Mouse (Mus musculus) MEL (cell line): ENCODE results near the gene Med8. TPM values are rescaled to one million over a fixed set of nuclear protein-coding genes. Genes with fewer than 3 reads are reported as not detected.

Experiments used
- DNase-seq: peaks from one replicate; pipeline ENCODE4 v3.0.0; 2011; ENCODE audit warnings: low read depth, low spot score
- H3K27ac ChIP-seq: 2 replicates; pipeline ENCODE4 v1.5.1; 2012; ENCODE audit warnings: low read depth, mild to moderate bottlenecking, control low read depth, low read length, moderate library complexity; ENCODE audit not compliant: control insufficient read depth
- H3K27me3 ChIP-seq, 2 experiments: fragments of 150-350 bp in 1 of 2; sonication (generic) in 1 of 2; 2 replicates each; pipeline ENCODE4 v1.6.1; 2012; ENCODE audit warnings: low read length in 2 of 2, mild to moderate bottlenecking in 2 of 2, improper control_type of control experiment in 1 of 2, moderate library complexity in 1 of 2; ENCODE audit not compliant: insufficient read depth in 2 of 2, control insufficient read depth in 1 of 2
- H3K36me3 ChIP-seq, 2 experiments: 2 replicates each; pipeline ENCODE4 v1.6.1; 2012 to 2014; ENCODE audit warnings: low read length in 2 of 2, improper control_type of control experiment in 1 of 2, inconsistent platforms in 1 of 2, mild to moderate bottlenecking in 1 of 2; ENCODE audit not compliant: insufficient read depth in 2 of 2, control insufficient read depth in 1 of 2
- H3K4me1 ChIP-seq, 2 experiments: fragments of 150-350 bp in 1 of 2; sonication (generic) in 1 of 2; 2 replicates each; pipeline ENCODE4 v1.6.1; 2012; ENCODE audit warnings: low read length in 2 of 2, improper control_type of control experiment in 1 of 2, mild to moderate bottlenecking in 1 of 2; ENCODE audit not compliant: insufficient read depth in 2 of 2, control insufficient read depth in 1 of 2
- H3K4me3 ChIP-seq, 2 experiments: fragments of 150-350 bp in 1 of 2; sonication (generic) in 1 of 2; 2 replicates each; pipeline ENCODE4 v1.5.1; 2012; ENCODE audit warnings: low read depth in 2 of 2, low read length in 2 of 2, mild to moderate bottlenecking in 2 of 2, moderate library complexity in 2 of 2, control low read depth in 1 of 2, improper control_type of control experiment in 1 of 2; ENCODE audit not compliant: control insufficient read depth in 1 of 2, insufficient read depth in 1 of 2
- H3K79me2 ChIP-seq: 2 replicates; pipeline ENCODE4 v1.6.1; 2012; ENCODE audit warnings: mild to moderate bottlenecking, low read length, moderate library complexity; ENCODE audit not compliant: control insufficient read depth, poor library complexity, insufficient read depth
- H3K9ac ChIP-seq: 2 replicates; pipeline ENCODE4 v1.6.1; 2012; ENCODE audit warnings: low read depth, mild to moderate bottlenecking, control low read depth, low read length, moderate library complexity; ENCODE audit not compliant: control insufficient read depth, poor library complexity, severe bottlenecking
- H3K9me3 ChIP-seq: fragments of 150-350 bp; sonication (generic); replicated peaks from 2 replicates; pipeline ENCODE4 v1.6.1; 2012; ENCODE audit warnings: mild to moderate bottlenecking, low read length, improper control_type of control experiment, moderate library complexity; ENCODE audit not compliant: insufficient read depth
- BHLHE40 ChIP-seq: IDR thresholded peaks from 2 replicates; pipeline ENCODE4 v1.6.1; 2012; ENCODE audit warnings: low read depth, mild to moderate bottlenecking, inconsistent platforms, low read length, improper control_type of control experiment, borderline replicate concordance
- CHD1 ChIP-seq: IDR thresholded peaks from 2 replicates; pipeline ENCODE4 v1.6.1; 2012; ENCODE audit warnings: low read depth, mild to moderate bottlenecking, inconsistent platforms, low read length, improper control_type of control experiment
- CHD2 ChIP-seq: IDR thresholded peaks from 2 replicates; pipeline ENCODE4 v1.6.1; 2011; ENCODE audit warnings: low read length, improper control_type of control experiment
- E2F4 ChIP-seq: IDR thresholded peaks from 2 replicates; pipeline ENCODE4 v1.6.1; 2011; ENCODE audit warnings: low read depth, low read length, improper control_type of control experiment, borderline replicate concordance
- ETS1 ChIP-seq: IDR thresholded peaks from 2 replicates; pipeline ENCODE4 v1.6.1; 2012; ENCODE audit warnings: low read depth, mild to moderate bottlenecking, inconsistent platforms, low read length, improper control_type of control experiment, moderate library complexity
- GABPA ChIP-seq: IDR thresholded peaks from 2 replicates; pipeline ENCODE4 v1.6.1; 2012; ENCODE audit warnings: low read depth, mild to moderate bottlenecking, inconsistent platforms, low read length, improper control_type of control experiment, moderate library complexity
- GATA1 ChIP-seq: IDR thresholded peaks from 2 replicates; pipeline ENCODE4 v1.6.1; 2011; ENCODE audit warnings: low read depth, low read length, improper control_type of control experiment
- JUND ChIP-seq: IDR thresholded peaks from 2 replicates; pipeline ENCODE4 v1.6.1; 2011; ENCODE audit warnings: low read depth, mild to moderate bottlenecking, improper control_type of control experiment, low read length
- KAT2A ChIP-seq: conservative IDR thresholded peaks from 2 replicates; pipeline ENCODE4 v1.6.1; 2012; ENCODE audit warnings: low read depth, low read length, improper control_type of control experiment, inconsistent platforms
- MAX ChIP-seq: IDR thresholded peaks from 2 replicates; pipeline ENCODE4 v1.6.1; 2011; ENCODE audit warnings: low read length, improper control_type of control experiment
- MAZ ChIP-seq: IDR thresholded peaks from 2 replicates; pipeline ENCODE4 v1.6.1; 2012; ENCODE audit warnings: low read depth, mild to moderate bottlenecking, inconsistent platforms, low read length, improper control_type of control experiment
- MXI1 ChIP-seq: IDR thresholded peaks from 2 replicates; pipeline ENCODE4 v1.6.1; 2011; ENCODE audit warnings: mild to moderate bottlenecking, low read depth, low read length, improper control_type of control experiment
- MYB ChIP-seq: IDR thresholded peaks from 2 replicates; pipeline ENCODE4 v1.6.1; 2011; ENCODE audit warnings: mild to moderate bottlenecking, low read depth, low read length, improper control_type of control experiment
- MYC ChIP-seq: IDR thresholded peaks from 2 replicates; pipeline ENCODE4 v1.6.1; 2011; ENCODE audit warnings: low read depth, mild to moderate bottlenecking, low read length, improper control_type of control experiment, moderate library complexity
- NELFE ChIP-seq: IDR thresholded peaks from 2 replicates; pipeline ENCODE4 v1.6.1; 2011; ENCODE audit warnings: low read depth, low read length, improper control_type of control experiment
- NRF1 ChIP-seq: IDR thresholded peaks from 2 replicates; pipeline ENCODE4 v1.6.1; 2014; ENCODE audit warnings: low read depth, mild to moderate bottlenecking, inconsistent platforms, low read length, improper control_type of control experiment, moderate library complexity; ENCODE audit not compliant: poor library complexity, insufficient read depth, severe bottlenecking
- POLR2A ChIP-seq, 2 experiments: IDR thresholded peaks; 2 replicates each; pipeline ENCODE4 v1.6.1; 2011 to 2012; ENCODE audit warnings: low read length in 2 of 2, mild to moderate bottlenecking in 2 of 2, control low read depth in 1 of 2, improper control_type of control experiment in 1 of 2, low read depth in 1 of 2, moderate library complexity in 1 of 2; ENCODE audit not compliant: control insufficient read depth in 1 of 2, insufficient read depth in 1 of 2, poor library complexity in 1 of 2
- POLR2AphosphoS2 ChIP-seq: IDR thresholded peaks from 2 replicates; pipeline ENCODE4 v1.6.1; 2011; ENCODE audit warnings: low read length, improper control_type of control experiment
- POLR2AphosphoS5 ChIP-seq: IDR thresholded peaks from 2 replicates; pipeline ENCODE4 v1.6.1; 2012; ENCODE audit warnings: low read depth, borderline replicate concordance, mild to moderate bottlenecking, inconsistent platforms, low read length, moderate library complexity, mixed read lengths
- RAD21 ChIP-seq: IDR thresholded peaks from 2 replicates; pipeline ENCODE4 v1.6.1; 2011; ENCODE audit warnings: mild to moderate bottlenecking, low read depth, low read length, improper control_type of control experiment
- RCOR1 ChIP-seq: IDR thresholded peaks from 2 replicates; pipeline ENCODE4 v1.6.1; 2012; ENCODE audit warnings: low read depth, mild to moderate bottlenecking, inconsistent platforms, low read length, improper control_type of control experiment
- SIN3A ChIP-seq: IDR thresholded peaks from 2 replicates; pipeline ENCODE4 v1.6.1; 2012; ENCODE audit warnings: low read length, improper control_type of control experiment, inconsistent platforms
- TAL1 ChIP-seq: IDR thresholded peaks from 2 replicates; pipeline ENCODE4 v1.6.1; 2012; ENCODE audit warnings: mild to moderate bottlenecking, inconsistent platforms, low read length, moderate library complexity, mixed read lengths
- TBP ChIP-seq: IDR thresholded peaks from 2 replicates; pipeline ENCODE4 v1.8.0; 2011; ENCODE audit warnings: low read depth, low read length, improper control_type of control experiment
- UBTF ChIP-seq: IDR thresholded peaks from 2 replicates; pipeline ENCODE4 v1.6.1; 2012; ENCODE audit warnings: low read depth, mild to moderate bottlenecking, inconsistent platforms, low read length, improper control_type of control experiment, moderate library complexity, borderline replicate concordance; ENCODE audit not compliant: insufficient read depth
- USF1 ChIP-seq: IDR thresholded peaks from 2 replicates; pipeline ENCODE4 v1.6.1; 2014; ENCODE audit warnings: low read depth, mild to moderate bottlenecking, inconsistent platforms, low read length, improper control_type of control experiment, moderate library complexity
- USF2 ChIP-seq, 2 experiments: IDR thresholded peaks; 2 replicates each; pipeline ENCODE4 v1.6.1; 2011 to 2012; ENCODE audit warnings: improper control_type of control experiment in 2 of 2, low read length in 2 of 2, borderline replicate concordance in 1 of 2, inconsistent platforms in 1 of 2, low read depth in 1 of 2, mild to moderate bottlenecking in 1 of 2; ENCODE audit not compliant: insufficient read depth in 1 of 2
- ZMIZ1 ChIP-seq: IDR thresholded peaks from 2 replicates; pipeline ENCODE4 v1.6.1; 2012; ENCODE audit warnings: low read depth, mild to moderate bottlenecking, inconsistent platforms, low read length, improper control_type of control experiment, moderate library complexity
- ZNF384 ChIP-seq: IDR thresholded peaks from 2 replicates; pipeline ENCODE4 v1.6.1; 2012; ENCODE audit warnings: low read depth, mild to moderate bottlenecking, inconsistent platforms, low read length, improper control_type of control experiment
- polyA plus RNA-seq, 2 experiments: library from polyadenylated mRNA; stranded (reverse) in 1 of 2; unstranded in 1 of 2; fragments of >175 nt in 1 of 2; fragments of >200 nt in 1 of 2; gene quantifications; 2 replicates each; pipeline versions ENCODE4 v1.2.1 to v1.2.4; 2012; ENCODE audit warnings: low replicate concordance in 2 of 2, low read depth in 1 of 2; ENCODE audit not compliant: insufficient read length in 2 of 2, insufficient read depth in 1 of 2, missing spikeins in 1 of 2
- total RNA-seq: library from RNA; depleted of rRNA; stranded (reverse); fragments of 300-350 nt; gene quantifications from 2 replicates; pipeline ENCODE4 v1.2.3, GENCODE M21; 2012

Gene Med8
- total and polyA plus RNA-seq, 3 experiments, result 84.2 to 159 (median 134) TPM

GRCm38 (mm10) chr4:118359896-118360720 lies 49.0 kb upstream of the Med8 start (continued):
- TF ChIP-seq USF2 (IDR thresholded peaks at IDR 0.05; ENCODE audit: borderline replicate concordance in 1 of 2, insufficient read depth in 1 of 2, low read depth in 1 of 2, low read length in 2 of 2), result no peak
- no peak for TF ChIP-seq USF1
- peak; percentile 82 to 90 for TF ChIP-seq POLR2A (IDR thresholded peaks at IDR 0.05; ENCODE audit: control insufficient read depth in 1 of 2, insufficient read depth in 1 of 2, low read depth in 1 of 2, low read length in 2 of 2, poor library complexity in 1 of 2)
- no peak for TF ChIP-seq RAD21
- no peak for TF ChIP-seq POLR2AphosphoS5
- no peak for TF ChIP-seq MYB
- TF ChIP-seq MAZ, result peak; percentile 55; the same call in 1 of the 2 replicates
- TF ChIP-seq POLR2AphosphoS2, result peak; percentile 72; the same call in 1 of the 2 replicates
- TF ChIP-seq ZNF384, result no peak
- no peak for TF ChIP-seq GATA1
- peak; percentile 82 for TF ChIP-seq NELFE
- 0 out of 2 replicates have a peak, but pooled peaks have one; percentile 6 for TF ChIP-seq CHD1
- 0 out of 2 replicates have a peak, but pooled peaks have one; percentile 37 for TF ChIP-seq BHLHE40
- no peak for TF ChIP-seq NRF1
- TF ChIP-seq KAT2A, result no peak
- no peak for TF ChIP-seq TBP
- TF ChIP-seq TAL1, result no peak
- TF ChIP-seq GABPA, result no peak
- no peak for TF ChIP-seq E2F4

- DNase-seq, result no peak
- peaks cover 0 to 4% of the 10 kb centered on the region in 2 experiments; a peak in 1 of 4 replicates for H3K36me3 ChIP-seq
- no peak for TF ChIP-seq NRF1
- TF ChIP-seq KAT2A, result no peak
- TF ChIP-seq SIN3A, result no peak
- TF ChIP-seq MAX, result no peak
- no peak for TF ChIP-seq E2F4
- TF ChIP-seq TAL1, result no peak
- no peak for TF ChIP-seq ZMIZ1
- TF ChIP-seq RCOR1, result no peak
- no peak for TF ChIP-seq CHD2
- no peak for TF ChIP-seq UBTF
- no peak for TF ChIP-seq NELFE
- no peak for TF ChIP-seq RAD21
- no peak for TF ChIP-seq GATA1
- no peak for TF ChIP-seq MYC
- no peak for TF ChIP-seq ETS1
- no peak for TF ChIP-seq JUND
- TF ChIP-seq MXI1, result no peak
- TF ChIP-seq, all 39 proteins: peak for 0
- Histone ChIP-seq H3K79me2 (peaks cover 1% of the 10 kb centered on the region; the same call in 1 of the 2 replicates), H3K4me1 (peaks cover 2 to 6% of the 10 kb centered on the region in 2 experiments; a peak in 1 of 4 replicates), H3K9me3 (no peaks in the 10 kb centered on the region), H3K27me3 (no peaks in the 10 kb centered on the region), H3K27ac (no peak overlapping the region), H3K9ac (no peak overlapping the region), H3K4me3 (no peak overlapping the region)
These were observed 47.7 kb upstream of the Med8 start for GRCm38 (mm10) chr4:118361451-118361850.
